Mouse (Mus musculus): Measurements from ENCODE around the gene Pitpnm2. TPM values are rescaled to one million over a fixed set of nuclear protein-coding genes. Genes with fewer than 3 reads are reported as not detected.

Gene Pitpnm2
- polyA plus RNA-seq, 1 experiment from 2014 or later = 6.2 TPM

DNA sequence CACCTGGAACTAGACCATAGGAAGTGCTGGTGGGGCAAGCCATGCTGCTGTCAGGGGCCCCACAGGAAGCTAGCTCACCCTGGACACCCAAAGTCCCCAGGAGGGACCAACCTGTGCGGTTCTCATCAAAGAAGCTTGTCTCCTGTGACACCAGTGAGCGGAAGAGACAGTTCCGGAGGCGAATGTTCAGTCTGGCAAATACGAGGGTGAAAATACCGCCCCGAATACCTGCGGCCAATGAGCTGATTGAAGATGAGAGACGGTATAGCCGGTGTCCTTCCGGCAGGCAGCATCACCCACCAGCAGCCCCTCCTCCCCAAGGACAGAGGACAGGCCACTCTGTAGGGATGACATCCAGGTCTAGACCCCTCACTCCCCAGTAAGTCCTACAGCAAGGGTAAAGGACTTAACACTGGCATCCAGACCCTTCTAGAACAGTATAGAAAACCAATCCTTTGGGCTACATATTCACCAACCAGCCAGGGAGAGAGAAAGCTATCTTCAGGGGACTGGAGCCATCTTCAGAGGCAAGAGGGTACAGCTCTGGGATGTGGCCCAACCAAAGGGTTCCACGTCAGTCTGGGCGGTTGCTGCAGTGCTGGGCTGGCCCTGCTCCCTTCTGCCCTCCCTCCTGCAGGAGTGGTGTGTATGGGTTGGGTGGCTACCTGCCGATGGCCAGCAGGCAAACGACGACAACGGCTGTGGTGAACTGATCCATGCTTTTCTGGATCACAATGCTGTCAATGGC lies 166.4 kb downstream of the Pitpnm2 start:
- Histone ChIP-seq H3K36me3 (ENCODE audit: control insufficient read depth, insufficient read depth, low read length) (no peaks in the 10 kb centered on the region), H3K4me1 (replicated peaks; ENCODE audit: control insufficient read depth, insufficient read depth, low read length) (no peaks in the 10 kb centered on the region), H3K27ac (ENCODE audit: low read depth) (no peak overlapping the region), H3K4me3 (ENCODE audit: low read depth, low read length) (no peak overlapping the region), H3K9me3 (ENCODE audit: control insufficient read depth, low read length) (no peaks in the 10 kb centered on the region), H3K4me2 (ENCODE audit: low read length) (no peak overlapping the region), H3K9ac (ENCODE audit: low read length) (no peak overlapping the region), H3K27me3 (replicated peaks; ENCODE audit: control insufficient read depth, insufficient read depth, low read length) (no peaks in the 10 kb centered on the region)
- WGBS = 89% methylated on average over 17 of the region's 17 CpGs
- no peak for ATAC-seq (replicated peaks; ENCODE audit: low FRiP score, low TSS enrichment, low read depth)
- no peak for DNase-seq (ENCODE audit: low spot score)

DNA sequence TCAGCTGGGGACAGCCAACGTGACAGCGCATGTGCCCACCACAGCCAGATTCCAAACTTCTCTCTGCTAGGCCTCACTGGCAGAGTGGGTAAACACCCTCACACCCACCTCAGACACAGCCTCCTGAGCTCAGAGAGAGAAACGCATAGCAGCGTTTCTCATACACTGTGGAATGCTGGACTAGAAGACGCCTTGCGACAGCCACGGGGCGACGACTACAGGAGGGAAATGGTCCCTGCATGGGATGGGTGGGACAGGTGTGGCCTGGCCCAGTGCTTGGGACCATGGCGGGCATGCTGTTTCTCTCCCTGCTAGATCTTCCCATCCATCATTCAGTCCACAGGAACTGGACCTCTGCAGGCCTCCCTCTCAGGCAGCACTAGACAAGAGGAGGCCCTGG lies 167.1 kb downstream of the Pitpnm2 start:
- Histone ChIP-seq H3K27ac (ENCODE audit: low read depth) (no peak overlapping the region), H3K9ac (ENCODE audit: low read length) (no peak overlapping the region), H3K36me3 (ENCODE audit: control insufficient read depth, insufficient read depth, low read length) (no peaks in the 10 kb centered on the region), H3K4me1 (replicated peaks; ENCODE audit: control insufficient read depth, insufficient read depth, low read length) (no peaks in the 10 kb centered on the region), H3K27me3 (replicated peaks; ENCODE audit: control insufficient read depth, insufficient read depth, low read length) (no peaks in the 10 kb centered on the region), H3K9me3 (ENCODE audit: control insufficient read depth, low read length) (no peaks in the 10 kb centered on the region), H3K4me3 (ENCODE audit: low read depth, low read length) (no peak overlapping the region), H3K4me2 (ENCODE audit: low read length) (no peak overlapping the region)
- 68% methylated on average over 10 of the region's 10 CpGs for WGBS
- ATAC-seq (replicated peaks; ENCODE audit: low FRiP score, low TSS enrichment, low read depth) (no peak), DNase-seq (ENCODE audit: low spot score) (no peak)

- Histone ChIP-seq H3K9ac (ENCODE audit: low read length) (no peak overlapping the region), H3K9me3 (ENCODE audit: control insufficient read depth, low read length) (no peaks in the 10 kb centered on the region), H3K4me2 (ENCODE audit: low read length) (no peak overlapping the region), H3K27ac (ENCODE audit: low read depth) (no peak overlapping the region), H3K36me3 (ENCODE audit: control insufficient read depth, insufficient read depth, low read length) (no peaks in the 10 kb centered on the region), H3K4me3 (ENCODE audit: low read depth, low read length) (no peak overlapping the region), H3K27me3 (replicated peaks; ENCODE audit: control insufficient read depth, insufficient read depth, low read length) (no peaks in the 10 kb centered on the region), H3K4me1 (replicated peaks; ENCODE audit: control insufficient read depth, insufficient read depth, low read length) (peaks cover 12% of the 10 kb centered on the region)
- 88% methylated on average over 17 of the region's 17 CpGs for WGBS
- DNase-seq (ENCODE audit: low spot score) (no peak), ATAC-seq (replicated peaks; ENCODE audit: low FRiP score, low TSS enrichment, low read depth) (no peak)
Observed at GRCm38 (mm10) chr5:124079880-124080279, 169.7 kb downstream of the Pitpnm2 start.

DNA sequence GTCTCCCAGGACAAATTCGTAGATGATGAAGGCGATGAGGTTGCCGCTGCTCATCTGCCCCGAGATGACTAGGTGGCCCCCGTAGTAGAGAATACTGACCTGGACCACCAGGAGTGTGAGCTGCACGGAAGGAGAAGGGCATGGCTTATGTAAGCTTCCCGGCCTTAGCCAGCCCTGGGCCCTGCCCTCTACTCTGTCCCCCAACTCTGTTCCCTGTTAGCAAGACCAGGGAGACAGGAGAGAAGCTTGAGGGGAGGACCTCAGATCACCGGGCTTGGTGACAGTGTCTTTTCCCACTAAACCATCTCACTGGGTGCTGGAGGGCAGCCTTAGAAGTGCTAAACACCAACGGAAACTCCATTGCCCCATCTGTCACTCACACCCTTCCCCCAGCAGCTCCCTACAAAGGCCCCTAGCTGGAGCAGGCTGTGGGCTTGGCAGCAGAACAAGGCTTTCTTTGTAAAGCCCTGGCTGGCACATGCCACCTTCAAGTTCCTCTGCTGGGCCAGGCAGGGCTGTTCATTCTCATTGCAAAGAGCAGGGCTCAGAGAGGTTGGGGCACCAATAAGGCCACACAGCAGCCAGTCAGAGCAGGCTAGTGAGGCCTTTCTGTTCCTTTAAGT lies 170.7 kb downstream of the Pitpnm2 start:
- ATAC-seq (replicated peaks; ENCODE audit: low FRiP score, low TSS enrichment, low read depth) (no peak), DNase-seq (ENCODE audit: low spot score) (no peak)
- Histone ChIP-seq H3K4me3 (ENCODE audit: low read depth, low read length) (no peak overlapping the region), H3K4me1 (replicated peaks; ENCODE audit: control insufficient read depth, insufficient read depth, low read length) (peaks cover 15% of the 10 kb centered on the region), H3K9ac (ENCODE audit: low read length) (no peak overlapping the region), H3K27me3 (replicated peaks; ENCODE audit: control insufficient read depth, insufficient read depth, low read length) (no peaks in the 10 kb centered on the region), H3K36me3 (ENCODE audit: control insufficient read depth, insufficient read depth, low read length) (no peaks in the 10 kb centered on the region), H3K27ac (ENCODE audit: low read depth) (no peak overlapping the region), H3K9me3 (ENCODE audit: control insufficient read depth, low read length) (no peaks in the 10 kb centered on the region), H3K4me2 (ENCODE audit: low read length) (no peak overlapping the region)
- WGBS = 67% methylated on average over 9 of the region's 9 CpGs

DNA sequence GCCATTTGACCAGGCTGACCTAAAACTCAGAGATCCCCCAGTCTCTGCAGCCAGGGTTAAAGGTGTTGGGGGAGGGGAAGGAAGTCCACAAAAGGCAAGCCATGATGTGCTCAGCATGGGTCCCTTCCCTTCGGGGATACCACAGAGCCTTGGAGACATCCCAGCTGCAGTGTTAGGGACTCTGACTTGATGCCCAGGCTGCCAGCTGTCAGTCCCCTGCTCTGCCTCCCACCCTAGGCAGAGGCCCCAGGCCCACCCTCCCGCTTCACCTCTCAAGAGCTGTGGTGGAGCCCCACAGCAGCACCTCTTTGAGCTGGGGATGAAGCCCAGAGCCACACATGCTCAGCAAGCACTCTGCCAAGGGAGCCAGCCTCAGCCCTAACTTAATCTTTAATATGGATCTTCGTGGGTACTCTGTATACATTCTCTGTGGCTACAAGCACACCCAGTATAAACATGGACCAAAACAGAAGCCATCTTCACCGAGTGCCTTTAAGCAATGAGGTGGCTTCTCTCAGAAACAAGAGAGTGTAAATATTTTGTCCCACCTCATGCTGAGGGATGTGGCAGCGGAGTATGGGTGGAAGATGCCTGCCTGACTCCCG lies 171.6 kb downstream of the Pitpnm2 start:
- H3K36me3 ChIP-seq (ENCODE audit: control insufficient read depth, insufficient read depth, low read length) = no peaks in the 10 kb centered on the region
- no peaks in the 10 kb centered on the region for H3K27me3 ChIP-seq (replicated peaks; ENCODE audit: control insufficient read depth, insufficient read depth, low read length)
- no peak overlapping the region for H3K27ac ChIP-seq (ENCODE audit: low read depth)
- no peak overlapping the region for H3K4me3 ChIP-seq (ENCODE audit: low read depth, low read length)
- H3K9ac ChIP-seq (ENCODE audit: low read length) = no peak overlapping the region
- DNase-seq (ENCODE audit: low spot score) (no peak), ATAC-seq (replicated peaks; ENCODE audit: low FRiP score, low TSS enrichment, low read depth) (no peak)
- WGBS = 56% methylated on average over 6 of the region's 6 CpGs
- no peaks in the 10 kb centered on the region for H3K9me3 ChIP-seq (ENCODE audit: control insufficient read depth, low read length)
- peaks cover 18% of the 10 kb centered on the region for H3K4me1 ChIP-seq (replicated peaks; ENCODE audit: control insufficient read depth, insufficient read depth, low read length)
- H3K4me2 ChIP-seq (ENCODE audit: low read length) = no peak overlapping the region

DNA sequence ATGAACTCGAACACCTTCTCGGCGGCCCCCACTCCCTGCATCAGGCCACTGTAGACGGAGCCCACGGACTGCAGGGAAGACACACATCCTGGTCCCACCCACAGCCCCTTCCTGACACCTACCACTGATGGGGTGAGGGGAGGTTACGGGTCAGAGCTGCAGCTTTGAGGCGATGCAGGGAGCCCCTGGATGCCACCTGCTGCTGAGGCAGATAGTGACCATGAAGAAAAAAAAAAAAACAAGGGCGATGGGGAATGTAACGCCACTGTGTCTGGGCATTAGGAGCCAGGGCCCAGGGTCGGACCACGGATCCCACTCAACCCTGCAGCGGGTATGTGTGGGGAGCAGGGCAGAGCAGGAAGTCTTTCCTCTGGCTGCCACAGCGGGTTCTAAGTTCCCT lies 172.3 kb downstream of the Pitpnm2 start:
- H3K27ac ChIP-seq (ENCODE audit: low read depth) = no peak overlapping the region
- H3K4me3 ChIP-seq (ENCODE audit: low read depth, low read length) = no peak overlapping the region
- DNase-seq (ENCODE audit: low spot score) = no peak
- no peak overlapping the region for H3K9ac ChIP-seq (ENCODE audit: low read length)
- peaks cover 18% of the 10 kb centered on the region for H3K4me1 ChIP-seq (replicated peaks; ENCODE audit: control insufficient read depth, insufficient read depth, low read length)
- H3K4me2 ChIP-seq (ENCODE audit: low read length) = no peak overlapping the region
- ATAC-seq (replicated peaks; ENCODE audit: low FRiP score, low TSS enrichment, low read depth) = no peak
- no peaks in the 10 kb centered on the region for H3K36me3 ChIP-seq (ENCODE audit: control insufficient read depth, insufficient read depth, low read length)
- WGBS = 81% methylated on average over 13 of the region's 13 CpGs
- no peaks in the 10 kb centered on the region for H3K9me3 ChIP-seq (ENCODE audit: control insufficient read depth, low read length)
- H3K27me3 ChIP-seq (replicated peaks; ENCODE audit: control insufficient read depth, insufficient read depth, low read length) = no peaks in the 10 kb centered on the region

DNA sequence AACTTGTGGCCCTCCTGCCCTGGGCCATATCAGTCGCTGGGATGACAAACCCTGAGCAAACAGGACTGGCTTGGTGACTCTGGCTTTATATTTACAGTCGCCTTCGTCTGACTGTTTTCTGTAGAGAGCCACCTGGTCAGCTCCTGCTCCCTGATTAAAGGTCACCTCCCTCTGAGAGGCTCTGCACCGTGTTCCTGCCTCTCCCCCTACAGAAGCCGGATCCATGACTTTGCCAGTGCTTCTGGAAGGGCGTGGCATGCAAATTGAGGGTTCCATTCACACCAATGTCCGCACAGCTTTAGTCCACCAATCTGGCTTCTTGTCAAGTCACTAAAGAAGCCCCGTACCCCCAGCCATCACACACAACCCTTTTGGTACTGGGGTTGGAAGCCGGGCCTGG lies 173.0 kb downstream of the Pitpnm2 start:
- no peaks in the 10 kb centered on the region for H3K9me3 ChIP-seq (ENCODE audit: control insufficient read depth, low read length)
- DNase-seq (ENCODE audit: low spot score) = no peak
- H3K4me3 ChIP-seq (ENCODE audit: low read depth, low read length) = no peak overlapping the region
- H3K4me1 ChIP-seq (replicated peaks; ENCODE audit: control insufficient read depth, insufficient read depth, low read length) = peaks cover 18% of the 10 kb centered on the region
- 46% methylated on average over 9 of the region's 9 CpGs for WGBS
- no peaks in the 10 kb centered on the region for H3K27me3 ChIP-seq (replicated peaks; ENCODE audit: control insufficient read depth, insufficient read depth, low read length)
- no peak overlapping the region for H3K4me2 ChIP-seq (ENCODE audit: low read length)
- no peaks in the 10 kb centered on the region for H3K36me3 ChIP-seq (ENCODE audit: control insufficient read depth, insufficient read depth, low read length)
- 0 out of 2 replicates have a peak, but pooled peaks have one; percentile 26 for ATAC-seq (replicated peaks; ENCODE audit: low FRiP score, low TSS enrichment, low read depth)
- H3K9ac ChIP-seq (ENCODE audit: low read length) = no peak overlapping the region
- no peak overlapping the region for H3K27ac ChIP-seq (ENCODE audit: low read depth)

DNA sequence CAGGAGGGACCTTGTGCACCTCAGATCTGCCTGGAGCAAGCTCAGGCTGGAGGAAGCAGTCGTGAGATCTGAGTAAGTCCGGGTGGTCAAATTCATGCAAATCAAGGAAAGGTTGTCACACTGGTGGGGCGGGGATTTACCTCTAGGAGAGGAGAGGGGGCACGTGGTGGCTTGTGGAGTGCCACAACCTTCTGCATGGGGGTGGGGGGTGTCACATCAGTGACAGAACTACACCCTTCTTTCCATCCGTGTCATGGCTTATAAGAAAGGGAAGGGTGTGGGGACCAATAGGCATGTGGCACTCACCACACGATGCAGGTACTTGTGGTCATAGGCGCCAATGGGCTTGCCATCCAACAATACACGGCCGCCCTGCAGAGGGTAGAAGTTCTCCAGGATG lies 173.8 kb downstream of the Pitpnm2 start:
- no peak for DNase-seq (ENCODE audit: low spot score)
- H3K9me3 ChIP-seq (ENCODE audit: control insufficient read depth, low read length) = no peaks in the 10 kb centered on the region
- no peak overlapping the region for H3K4me2 ChIP-seq (ENCODE audit: low read length)
- WGBS = 70% methylated on average over 9 of the region's 9 CpGs
- ATAC-seq (replicated peaks; ENCODE audit: low FRiP score, low TSS enrichment, low read depth) = no peak
- H3K9ac ChIP-seq (ENCODE audit: low read length) = no peak overlapping the region
- no peaks in the 10 kb centered on the region for H3K27me3 ChIP-seq (replicated peaks; ENCODE audit: control insufficient read depth, insufficient read depth, low read length)
- no peak overlapping the region for H3K4me3 ChIP-seq (ENCODE audit: low read depth, low read length)
- H3K4me1 ChIP-seq (replicated peaks; ENCODE audit: control insufficient read depth, insufficient read depth, low read length) = peaks cover 18% of the 10 kb centered on the region
- no peaks in the 10 kb centered on the region for H3K36me3 ChIP-seq (ENCODE audit: control insufficient read depth, insufficient read depth, low read length)
- H3K27ac ChIP-seq (ENCODE audit: low read depth) = no peak overlapping the region

Data from intestine, embryonic 14.5 days (tissue).